Mouse (Mus musculus) CH12.LX (cell line): Measurements from ENCODE around the gene Pdlim3. TPM values are rescaled to one million over a fixed set of nuclear protein-coding genes. Genes with fewer than 3 reads are reported as not detected.

Experiments
- DNase-seq: peaks from one replicate; pipeline ENCODE4 v3.0.0-alpha.2; 2013; ENCODE audit errors: extremely low read depth
- H3K27ac ChIP-seq: 2 replicates; pipeline ENCODE4 v1.5.1; 2012; ENCODE audit warnings: low read depth, mild to moderate bottlenecking, control low read depth, moderate library complexity; ENCODE audit not compliant: insufficient read depth
- H3K27me3 ChIP-seq: replicated peaks from 2 replicates; pipeline ENCODE3; 2012; ENCODE audit warnings: inconsistent platforms
- H3K36me3 ChIP-seq, 2 experiments: replicated peaks in 1 of 2; 2 replicates each; pipeline versions ENCODE3 to v1.6.1; 2012; ENCODE audit warnings: inconsistent platforms in 1 of 2, low read length in 1 of 2, mild to moderate bottlenecking in 1 of 2, mixed read lengths in 1 of 2, moderate library complexity in 1 of 2; ENCODE audit not compliant: control insufficient read depth in 1 of 2, insufficient read depth in 1 of 2
- H3K4me1 ChIP-seq, 2 experiments: 2 replicates each; pipeline ENCODE4 v1.6.1; 2012; ENCODE audit warnings: inconsistent platforms in 1 of 2, moderate library complexity in 1 of 2; ENCODE audit not compliant: insufficient read depth in 2 of 2, control insufficient read depth in 1 of 2
- H3K4me2 ChIP-seq: 2 replicates; pipeline ENCODE4 v1.6.1; 2012; ENCODE audit warnings: low read depth, mild to moderate bottlenecking, control low read depth; ENCODE audit not compliant: poor library complexity, insufficient read depth, severe bottlenecking
- H3K4me3 ChIP-seq, 3 experiments: fragments of 150-350 bp in 1 of 3; sonication (generic) in 1 of 3; replicated peaks in 1 of 3; 2 replicates each; pipeline versions ENCODE3 to v1.5.1; 2011 to 2012; ENCODE audit warnings: low read depth in 2 of 3, low read length in 2 of 3, mild to moderate bottlenecking in 2 of 3, moderate library complexity in 2 of 3, control low read depth in 1 of 3, improper control_type of control experiment in 1 of 3, inconsistent platforms in 1 of 3, mixed read lengths in 1 of 3; ENCODE audit not compliant: poor library complexity in 1 of 3
- H3K79me2 ChIP-seq: replicated peaks from 2 replicates; pipeline ENCODE4 v1.6.1; 2012; ENCODE audit warnings: mild to moderate bottlenecking, moderate library complexity; ENCODE audit not compliant: control insufficient read depth, poor library complexity, insufficient read depth, severe bottlenecking; ENCODE audit errors: extremely low read depth
- H3K9ac ChIP-seq: 2 replicates; pipeline ENCODE4 v1.6.1; 2012; ENCODE audit warnings: low read depth, mild to moderate bottlenecking, control low read depth, moderate library complexity; ENCODE audit not compliant: insufficient read depth
- H3K9me3 ChIP-seq: replicated peaks from 2 replicates; pipeline ENCODE3; 2012; ENCODE audit warnings: low read length, inconsistent platforms, mixed read lengths
- CHD2 ChIP-seq: IDR thresholded peaks from 2 replicates; pipeline ENCODE4 v1.6.1; 2011; ENCODE audit warnings: low read length, improper control_type of control experiment
- CTCF ChIP-seq, 2 experiments: IDR thresholded peaks in 1 of 2; conservative IDR thresholded peaks in 1 of 2; 2 replicates each; pipeline ENCODE4 v1.5.1; 2011 to 2012; ENCODE audit warnings: low read depth in 2 of 2, low read length in 2 of 2, improper control_type of control experiment in 1 of 2, inconsistent platforms in 1 of 2, mild to moderate bottlenecking in 1 of 2, moderate library complexity in 1 of 2
- ELF1 ChIP-seq: IDR thresholded peaks from 2 replicates; pipeline ENCODE4 v1.6.1; 2014; ENCODE audit warnings: low read depth, mild to moderate bottlenecking, inconsistent platforms, low read length, improper control_type of control experiment
- EP300 ChIP-seq: IDR thresholded peaks from 2 replicates; pipeline ENCODE4 v1.6.1; 2011; ENCODE audit warnings: low read length, improper control_type of control experiment
- GABPA ChIP-seq: IDR thresholded peaks from 2 replicates; pipeline ENCODE4 v1.6.1; 2012; ENCODE audit warnings: low read depth, low read length, improper control_type of control experiment, inconsistent platforms; ENCODE audit not compliant: insufficient replicate concordance
- HCFC1 ChIP-seq: IDR thresholded peaks from 2 replicates; pipeline ENCODE4 v1.6.1; 2012; ENCODE audit warnings: low read depth, mild to moderate bottlenecking, inconsistent platforms, low read length, improper control_type of control experiment
- JUND ChIP-seq: conservative IDR thresholded peaks from 2 replicates; pipeline ENCODE4 v1.6.1; 2011; ENCODE audit warnings: low read depth, low read length, improper control_type of control experiment
- MYC ChIP-seq: IDR thresholded peaks from 2 replicates; pipeline ENCODE4 v1.6.1; 2011; ENCODE audit warnings: low read depth, mild to moderate bottlenecking, improper control_type of control experiment, low read length
- NRF1 ChIP-seq: IDR thresholded peaks from 2 replicates; pipeline ENCODE4 v1.6.1; 2014; ENCODE audit warnings: low read depth, mild to moderate bottlenecking, inconsistent platforms, low read length, improper control_type of control experiment, moderate library complexity
- RAD21 ChIP-seq: IDR thresholded peaks from 2 replicates; pipeline ENCODE4 v1.6.1; 2011; ENCODE audit warnings: low read depth, mild to moderate bottlenecking, low read length, improper control_type of control experiment, moderate library complexity
- SMC3 ChIP-seq: IDR thresholded peaks from 2 replicates; pipeline ENCODE4 v1.6.1; 2011; ENCODE audit warnings: low read depth, low read length, improper control_type of control experiment
- TBP ChIP-seq: conservative IDR thresholded peaks from 2 replicates; pipeline ENCODE4 v1.6.1; 2011; ENCODE audit warnings: low read depth, low read length, improper control_type of control experiment
- USF1 ChIP-seq: IDR thresholded peaks from 2 replicates; pipeline ENCODE4 v1.6.1; 2014; ENCODE audit warnings: low read depth, mild to moderate bottlenecking, inconsistent platforms, low read length, improper control_type of control experiment
- USF2 ChIP-seq: conservative IDR thresholded peaks from 2 replicates; pipeline ENCODE4 v1.6.1; 2011; ENCODE audit warnings: low read depth, low read length, improper control_type of control experiment
- ZKSCAN1 ChIP-seq: IDR thresholded peaks from 2 replicates; pipeline ENCODE4 v1.6.1; 2012; ENCODE audit warnings: low read depth, inconsistent platforms, low read length, improper control_type of control experiment, borderline replicate concordance
- dilution Hi-C: fragments of 300-500 bp; cut with MboI; formaldehyde crosslinking; loops from 2 replicates; pipeline ENCODE4 v1.14.3; 2020; ENCODE audit warnings: low sequenced_read_pairs; ENCODE audit not compliant: extremely low pct_unique_long_range_greater_than_20kb, extremely low pct_ligation_motif_present
- in situ Hi-C: fragments of 300-500 bp; cut with MboI; formaldehyde crosslinking; loops from 3 replicates; pipeline ENCODE4 v1.14.3; 2019; ENCODE audit warnings: low sequenced_read_pairs, low pct_ligation_motif_present, low pct_unique_long_range_greater_than_20kb, mixed read lengths
- polyA plus RNA-seq: library from polyadenylated mRNA; unstranded; fragments of >175 nt; gene quantifications from 2 replicates; pipeline ENCODE4 v1.2.1, GENCODE M21; 2012; ENCODE audit warnings: low read depth; ENCODE audit not compliant: insufficient read length
- total RNA-seq, 2 experiments: library from RNA; depleted of rRNA; stranded (reverse); fragments of 300-350 nt in 1 of 2; fragments of >200 nt in 1 of 2; gene quantifications; 2 replicates each; pipeline ENCODE4 v1.2.3; 2012 to 2014

The Pdlim3 gene
- total and polyA plus RNA-seq, 3 experiments: 0.15 TPM; not detected in 2

- H3K4me1 ChIP-seq: no peaks in the 10 kb centered on the region
- no peak overlapping the region for H3K9ac ChIP-seq
- in situ Hi-C loops (no loop called here), dilution Hi-C loops (no loop called here)
- H3K36me3 ChIP-seq: no peaks in the 10 kb centered on the region
- TF ChIP-seq TBP (no peak), JUND (no peak), USF2 (no peak), HCFC1 (no peak), NRF1 (no peak), MYC (no peak), ELF1 (no peak), CHD2 (no peak)
- H3K4me3 ChIP-seq: no peak overlapping the region
- no peak for DNase-seq
- peaks cover 6% of the 10 kb centered on the region for H3K9me3 ChIP-seq
- H3K27me3 ChIP-seq: no peaks in the 10 kb centered on the region
- H3K79me2 ChIP-seq: no peaks in the 10 kb centered on the region
- no peak overlapping the region for H3K27ac ChIP-seq
- no peak overlapping the region for H3K4me2 ChIP-seq
Measured at GRCm38 (mm10) chr8:45883793-45884192, 1.5 kb upstream of the Pdlim3 start.

- no peak for DNase-seq
- H3K9ac ChIP-seq: no peak overlapping the region
- peaks cover 6% of the 10 kb centered on the region for H3K9me3 ChIP-seq
- no peak for TF ChIP-seq EP300
- no peak for TF ChIP-seq HCFC1
- TF ChIP-seq JUND: no peak
- TF ChIP-seq TBP: no peak
- TF ChIP-seq SMC3: no peak
- no peak for TF ChIP-seq ZKSCAN1
- no peak for TF ChIP-seq RAD21
- no peak for TF ChIP-seq USF1
- H3K27ac ChIP-seq: no peak overlapping the region
- H3K4me3 ChIP-seq: no peak overlapping the region
- no peaks in the 10 kb centered on the region for H3K79me2 ChIP-seq
- dilution Hi-C loops: no loop called here
- in situ Hi-C loops: no loop called here
- no peaks in the 10 kb centered on the region for H3K36me3 ChIP-seq
- H3K4me1 ChIP-seq: no peaks in the 10 kb centered on the region
- no peak overlapping the region for H3K4me2 ChIP-seq
- no peaks in the 10 kb centered on the region for H3K27me3 ChIP-seq
Measured at GRCm38 (mm10) chr8:45884552-45884951, 709 bp upstream of the Pdlim3 start.

- H3K79me2 ChIP-seq: no peaks in the 10 kb centered on the region
- H3K9ac ChIP-seq: no peak overlapping the region
- DNase-seq: no peak
- H3K27me3 ChIP-seq: no peaks in the 10 kb centered on the region
- no peak for TF ChIP-seq GABPA
- TF ChIP-seq CTCF (conservative IDR thresholded peaks at IDR 0.05 in 1 of 2, IDR thresholded peaks at IDR 0.05 in 1 of 2; ENCODE audit: low read depth in 2 of 2, low read length in 2 of 2): peak in 1 of 2 experiments; percentile 32; a peak in 2 of 4 replicates
- H3K4me1 ChIP-seq: no peaks in the 10 kb centered on the region
- H3K27ac ChIP-seq: no peak overlapping the region
- dilution Hi-C loops (no loop called here), in situ Hi-C loops (no loop called here)
- H3K4me3 ChIP-seq: no peak overlapping the region
- H3K4me2 ChIP-seq: no peak overlapping the region
- no peaks in the 10 kb centered on the region for H3K36me3 ChIP-seq
- H3K9me3 ChIP-seq: no peaks in the 10 kb centered on the region
Measured at GRCm38 (mm10) chr8:45885775-45886174, 514 bp downstream of the Pdlim3 start.
